Comparison of ENCODE assay signal across 11 mouse cellular contexts in genomic region chr9:96989389-96989990, GRCm38 (mm10). TPM values are rescaled to one million over a fixed set of nuclear protein-coding genes. Genes with fewer than 3 reads are reported as not detected.
DNase-seq lines count a peak whose midpoint lies in the region; ATAC-seq lines count a peak whose summit lies in the region.
"Had no signal": no experiment of that assay in that cellular context is flagged by ENCODE, and none has a peak within 500 bp of the region (broad histone marks: within the 10 kb centered on the region; RNA-seq: fewer than 3 reads in every experiment).

No protein-coding gene starts in this region.

- no peaks in the 10 kb centered on the region for H3K27me3 ChIP-seq in heart, embryonic 12.5 days (replicated peaks)
- H3K27me3 ChIP-seq in liver, embryonic 12.5 days (replicated peaks) = no peaks in the 10 kb centered on the region; the same call in 1 of the 2 replicates
- H3K27me3 ChIP-seq: Patski had no signal

- H3K4me3 ChIP-seq in heart, embryonic 12.5 days = no peak overlapping the region
- H3K4me3 ChIP-seq in liver, embryonic 12.5 days = no peak overlapping the region

- peak overlapping the region; percentile 53 for H3K27ac ChIP-seq in heart, embryonic 12.5 days (ENCODE audit: poor library complexity, severe bottlenecking)
- no peak overlapping the region for H3K27ac ChIP-seq in liver, embryonic 12.5 days

- H3K9ac ChIP-seq in heart, embryonic 12.5 days = peak overlapping the region; percentile 40; the same call in 1 of the 2 replicates
- H3K9ac ChIP-seq in liver, embryonic 12.5 days = no peak overlapping the region

- H3K9me3 ChIP-seq in heart, embryonic 12.5 days (replicated peaks) = no peaks in the 10 kb centered on the region
- H3K9me3 ChIP-seq in liver, embryonic 12.5 days (replicated peaks) = no peaks in the 10 kb centered on the region

- H3K4me2 ChIP-seq in heart, embryonic 12.5 days = 0 out of 2 replicates have a peak overlapping the region, but pooled peaks have one; percentile 2
- H3K4me2 ChIP-seq in liver, embryonic 12.5 days = no peak overlapping the region

- ATAC-seq in heart, embryonic 12.5 days (ENCODE audit: insufficient number of reproducible peaks, low FRiP score) = no peak
- ATAC-seq in liver, embryonic 12.5 days = peak; percentile 44; the same call in 1 of the 2 replicates
- ATAC-seq: lung, postnatal 0 days; Patski had no signal

- 34% methylated on average over 10 of the region's 10 CpGs for WGBS in heart, embryonic 12.5 days
- WGBS in liver, embryonic 12.5 days (ENCODE audit: insufficient replicate concordance) = 44% methylated on average over 10 of the region's 10 CpGs

- 0 out of 2 replicates have a peak, but pooled peaks cover 4% of the 10 kb centered on the region for H3K36me3 ChIP-seq in heart, embryonic 12.5 days
- no peaks in the 10 kb centered on the region for H3K36me3 ChIP-seq in liver, embryonic 12.5 days

- peaks cover 97% of the 10 kb centered on the region for H3K4me1 ChIP-seq in heart, embryonic 12.5 days (replicated peaks)
- H3K4me1 ChIP-seq in liver, embryonic 12.5 days = no peaks in the 10 kb centered on the region

- DNase-seq in ES-CJ7 (ENCODE audit: low read depth, low spot score) = peak; percentile 10
- DNase-seq in embryo, embryonic 10 days (ENCODE audit: low spot score) = peak; percentile 96
- DNase-seq in adrenal gland, postnatal 4 days (ENCODE audit: low spot score in 2 of 2) = no peak
- DNase-seq in layer of hippocampus, adult 18-20 months (ENCODE audit: low spot score in 2 of 2) = no peak
- DNase-seq in spleen, adult 18-20 months = no peak
- no peak for DNase-seq in frontal cortex, postnatal 36 days (ENCODE audit: low spot score in 2 of 2)
- DNase-seq: right cerebral cortex, postnatal 25 days had no signal

RNA-seq across cellular contexts. Expression of gene Spsb4, which starts 29.2 kb away (rescaled TPM):
- polyA plus RNA-seq in heart, embryonic 12.5 days (2016; fragmentation: Nextera tagmentation; extraction: Ambion mirVana) = 66.1 and 67.6 TPM in 2 replicates
- polyA plus RNA-seq in liver, embryonic 12.5 days (2016; fragmentation: Nextera tagmentation; extraction: Ambion mirVana) = 2.2 and 2.3 TPM in 2 replicates
- total RNA-seq in adrenal gland, postnatal 4 days (2021) = 10 to 100 TPM in 1 of 2 experiments, 1 to 10 TPM in 1; 4.5 to 10.1 TPM
- 1 to 10 TPM; 4.8 to 5.0 TPM for total RNA-seq in layer of hippocampus, adult 18-20 months (2021)

Comparison
In these comparisons a context has a peak if more than half of its experiments do, and no peak if none do; other contexts are left out.
1. DNase-seq: peak in ES-CJ7 (single experiment) and embryo, embryonic 10 days (single experiment); none in adrenal gland, postnatal 4 days (0 of 2), layer of hippocampus, adult 18-20 months (0 of 2), spleen, adult 18-20 months (0 of 2) and frontal cortex, postnatal 36 days (0 of 2).